Mouse (Mus musculus) C2C12 (cell line): Measurements from ENCODE around the gene Gak. TPM values are rescaled to one million over a fixed set of nuclear protein-coding genes. Genes with fewer than 3 reads are reported as not detected.

Experiments
- H3K27me3 ChIP-seq: one replicate; pipeline ENCODE4 v1.6.1; 2011; ENCODE audit not compliant: control insufficient read depth, insufficient read depth, insufficient read length
- H3K36me3 ChIP-seq: one replicate; pipeline ENCODE4 v1.6.1; 2011; ENCODE audit not compliant: control insufficient read depth, insufficient read depth
- H3K4me3 ChIP-seq: one replicate; pipeline ENCODE4 v1.5.1; 2011; ENCODE audit warnings: mild to moderate bottlenecking, control low read depth; ENCODE audit not compliant: poor library complexity, insufficient read depth, severe bottlenecking
- H3K79me2 ChIP-seq: one replicate; pipeline ENCODE4 v1.6.1; 2011; ENCODE audit not compliant: control insufficient read depth, insufficient read depth
- H3K79me3 ChIP-seq: one replicate; pipeline ENCODE4 v1.6.1; 2011; ENCODE audit warnings: low read depth, control low read depth
- H3ac ChIP-seq: one replicate; pipeline ENCODE3; 2011; ENCODE audit warnings: low read depth; ENCODE audit not compliant: control insufficient read depth, insufficient read length
- CEBPB ChIP-seq: IDR thresholded peaks from one replicate; pipeline ENCODE4 v1.6.1; 2011; ENCODE audit warnings: low read depth, mild to moderate bottlenecking, control low read depth, moderate library complexity
- CTCF ChIP-seq: IDR thresholded peaks from one replicate; pipeline ENCODE4 v1.5.1; 2011; ENCODE audit not compliant: control insufficient read depth, insufficient read depth, insufficient read length
- FOSL1 ChIP-seq: IDR thresholded peaks from one replicate; pipeline ENCODE4 v1.8.0; 2011; ENCODE audit warnings: mild to moderate bottlenecking, low read length; ENCODE audit not compliant: poor library complexity, insufficient read depth, severe bottlenecking
- MAX ChIP-seq: IDR thresholded peaks from one replicate; pipeline ENCODE4 v1.6.1; 2011; ENCODE audit warnings: mild to moderate bottlenecking, control low read depth
- MYOD1 ChIP-seq: IDR thresholded peaks from one replicate; pipeline ENCODE4 v1.6.1; 2011; ENCODE audit warnings: low read depth; ENCODE audit not compliant: control insufficient read depth, insufficient read length
- MYOG ChIP-seq: IDR thresholded peaks from one replicate; pipeline ENCODE4 v1.6.1; 2011; ENCODE audit not compliant: control insufficient read depth, insufficient read length; ENCODE audit errors: extremely low read depth
- USF1 ChIP-seq: IDR thresholded peaks from one replicate; pipeline ENCODE4 v1.6.1; 2011; ENCODE audit warnings: low read depth, mild to moderate bottlenecking, control low read depth, moderate library complexity
- polyA plus RNA-seq: library from polyadenylated mRNA; unstranded; fragments of >200 nt; fragmentation: generic; extraction: Trizol; gene quantifications from one replicate; pipeline ENCODE4 v1.2.1, GENCODE M21; 2012; ENCODE audit warnings: missing spikeins

The Gak gene
- polyA plus RNA-seq, 1 experiment = 44.0 TPM

- Histone ChIP-seq H3K27me3 (no peaks in the 10 kb centered on the region), H3K36me3 (no peaks in the 10 kb centered on the region), H3K4me3 (no peak overlapping the region), H3K79me2 (no peaks in the 10 kb centered on the region), H3ac (no peak overlapping the region), H3K79me3 (no peaks in the 10 kb centered on the region)
- TF ChIP-seq FOSL1 = no peak
- TF ChIP-seq MYOG = no peak
- TF ChIP-seq CTCF = no peak
- no peak for TF ChIP-seq USF1
- no peak for TF ChIP-seq MYOD1
- no peak for TF ChIP-seq CEBPB
- TF ChIP-seq MAX = no peak
These were observed 45.1 kb upstream of the Gak start for GRCm38 (mm10) chr5:108674624-108675023.

GRCm38 (mm10) chr5:108671757-108672156 is 42.2 kb upstream of the Gak start:
- Histone ChIP-seq H3K27me3 (no peaks in the 10 kb centered on the region), H3K4me3 (no peak overlapping the region), H3K79me2 (no peaks in the 10 kb centered on the region), H3K36me3 (no peaks in the 10 kb centered on the region), H3ac (no peak overlapping the region), H3K79me3 (no peaks in the 10 kb centered on the region)
- TF ChIP-seq MYOG = no peak
- no peak for TF ChIP-seq USF1
- no peak for TF ChIP-seq CTCF
- TF ChIP-seq MAX = no peak
- TF ChIP-seq FOSL1 = no peak
- TF ChIP-seq CEBPB = no peak

GRCm38 (mm10) chr5:108670785-108671184 is 41.2 kb upstream of the Gak start:
- H3ac ChIP-seq = no peak overlapping the region
- TF ChIP-seq FOSL1 = no peak
- peak; percentile 40 for TF ChIP-seq CTCF

GRCm38 (mm10) chr5:108669986-108670385 is 40.4 kb upstream of the Gak start:
- TF ChIP-seq MYOG (no peak), CEBPB (no peak), USF1 (no peak), FOSL1 (no peak), CTCF (no peak), MYOD1 (no peak), MAX (no peak)
- no peaks in the 10 kb centered on the region for H3K27me3 ChIP-seq
- H3K36me3 ChIP-seq = no peaks in the 10 kb centered on the region
- H3K79me3 ChIP-seq = no peaks in the 10 kb centered on the region
- H3ac ChIP-seq = no peak overlapping the region
- no peak overlapping the region for H3K4me3 ChIP-seq
- H3K79me2 ChIP-seq = no peaks in the 10 kb centered on the region

More at GRCm38 (mm10) chr5:108670785-108671184, 41.2 kb upstream of the Gak start:
- Histone ChIP-seq H3K27me3 (no peaks in the 10 kb centered on the region), H3K36me3 (no peaks in the 10 kb centered on the region), H3K4me3 (no peak overlapping the region), H3K79me3 (no peaks in the 10 kb centered on the region), H3K79me2 (no peaks in the 10 kb centered on the region)

- no peaks in the 10 kb centered on the region for H3K36me3 ChIP-seq
- H3K79me3 ChIP-seq = no peaks in the 10 kb centered on the region
- no peaks in the 10 kb centered on the region for H3K27me3 ChIP-seq
- no peaks in the 10 kb centered on the region for H3K79me2 ChIP-seq
- H3ac ChIP-seq = peak within 1 kb of the TSS; percentile 81
- H3K4me3 ChIP-seq = peak within 1 kb of the TSS; percentile 35
- TF ChIP-seq USF1 (peak; percentile 95), MAX (peak; percentile 16), CTCF (peak; percentile 5), CEBPB (no peak), MYOD1 (no peak), FOSL1 (no peak), MYOG (no peak)
These were observed 39.7 kb upstream of the Gak start, which contains the start of gene Dgkq for GRCm38 (mm10) chr5:108668977-108669936. Gene Dgkq (minus strand): TSS chr5:108669672.

- Histone ChIP-seq H3K79me2 (no peaks in the 10 kb centered on the region), H3ac (peak overlapping the region; percentile 7), H3K36me3 (no peaks in the 10 kb centered on the region), H3K27me3 (no peaks in the 10 kb centered on the region), H3K79me3 (no peaks in the 10 kb centered on the region), H3K4me3 (peak overlapping the region; percentile 35)
- no peak for TF ChIP-seq CEBPB
- no peak for TF ChIP-seq MYOG
- TF ChIP-seq MAX = no peak
- no peak for TF ChIP-seq CTCF
- no peak for TF ChIP-seq MYOD1
- TF ChIP-seq USF1 = no peak
- no peak for TF ChIP-seq FOSL1
These were observed 38.9 kb upstream of the Gak start for GRCm38 (mm10) chr5:108668387-108668932.
